Mouse (Mus musculus): Measurements from ENCODE around the gene Arid1b. TPM values are rescaled to one million over a fixed set of nuclear protein-coding genes. Genes with fewer than 3 reads are reported as not detected.

Gene Arid1b
- polyA plus RNA-seq, 1 experiment from 2014 or later: 8.7 TPM

DNA sequence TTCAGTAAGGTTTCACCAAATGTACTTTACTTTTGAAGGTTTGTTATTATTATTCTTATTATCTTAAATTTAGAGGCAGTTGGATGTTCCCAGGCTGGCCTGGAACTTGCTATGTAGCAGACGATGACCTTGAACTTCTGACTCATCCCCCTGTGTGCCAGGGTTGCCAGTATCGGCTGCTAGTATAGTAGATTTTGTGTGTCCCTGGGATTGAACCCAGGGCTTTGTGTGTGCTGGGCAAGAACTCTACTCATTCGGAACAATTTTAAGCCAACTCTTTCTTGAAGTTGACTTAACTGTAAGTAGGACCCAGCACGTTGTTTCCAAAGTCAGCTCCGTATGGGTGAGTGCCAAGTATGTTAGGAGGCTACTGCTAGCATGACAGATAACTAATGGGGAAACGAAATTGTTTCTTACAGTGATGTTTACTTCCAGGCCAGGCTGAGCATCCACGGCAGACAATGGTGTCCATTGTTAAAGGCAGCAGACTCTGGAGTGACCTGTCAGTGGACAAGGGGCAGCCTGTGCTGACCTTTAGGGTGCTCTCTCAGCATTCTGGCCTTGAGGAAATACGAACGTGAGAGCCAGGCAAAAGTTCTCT is 7.5 kb downstream of the Arid1b start:
- WGBS: 42% methylated on average over 9 of the region's 9 CpGs
- no peak for ATAC-seq (ENCODE audit: insufficient number of reproducible peaks, insufficient read depth, low FRiP score, low read depth)
- Histone ChIP-seq H3K9me3 (ENCODE audit: control insufficient read depth, low read length) (no peaks in the 10 kb centered on the region), H3K27ac (replicated peaks in 1 of 2; ENCODE audit: control insufficient read depth in 1 of 2, insufficient read depth in 1 of 2, low read depth in 2 of 2, low read length in 2 of 2) (no peak overlapping the region; a peak in 1 of 4 replicates), H3K9ac (ENCODE audit: low read length) (no peak overlapping the region), H3K27me3 (ENCODE audit: control insufficient read depth, insufficient read depth, low read length) (no peaks in the 10 kb centered on the region), H3K4me1 (ENCODE audit: control insufficient read depth in 2 of 2, insufficient read depth in 2 of 2, low read length in 2 of 2) (peaks cover 35 to 70% of the 10 kb centered on the region in 2 experiments), H3K4me3 (ENCODE audit: control insufficient read depth in 1 of 2, insufficient read depth in 1 of 2, low read depth in 1 of 2, low read length in 2 of 2) (no peak overlapping the region), H3K4me2 (ENCODE audit: low read length) (no peak overlapping the region), H3K36me3 (ENCODE audit: control insufficient read depth, insufficient read depth, low read length) (no peaks in the 10 kb centered on the region)

GRCm38 (mm10) chr17:5002937-5003508 is 8.9 kb downstream of the Arid1b start:
- no peaks in the 10 kb centered on the region for H3K27me3 ChIP-seq (ENCODE audit: control insufficient read depth, insufficient read depth, low read length)
- no peaks in the 10 kb centered on the region for H3K36me3 ChIP-seq (ENCODE audit: control insufficient read depth, insufficient read depth, low read length)
- no peak overlapping the region for H3K4me3 ChIP-seq (ENCODE audit: control insufficient read depth in 1 of 2, insufficient read depth in 1 of 2, low read depth in 1 of 2, low read length in 2 of 2)
- no peaks in the 10 kb centered on the region for H3K9me3 ChIP-seq (ENCODE audit: control insufficient read depth, low read length)
- peak overlapping the region; percentile 16; the same call in 1 of the 2 replicates for H3K9ac ChIP-seq (ENCODE audit: low read length)
- no peak for ATAC-seq (ENCODE audit: insufficient number of reproducible peaks, insufficient read depth, low FRiP score, low read depth)
- peak overlapping the region; percentile 38 for H3K4me2 ChIP-seq (ENCODE audit: low read length)
- H3K27ac ChIP-seq (replicated peaks in 1 of 2; ENCODE audit: control insufficient read depth in 1 of 2, insufficient read depth in 1 of 2, low read depth in 2 of 2, low read length in 2 of 2): no peak overlapping the region
- WGBS: 48% methylated on average over 10 of the region's 10 CpGs
- peaks cover 44 to 82% of the 10 kb centered on the region in 2 experiments for H3K4me1 ChIP-seq (ENCODE audit: control insufficient read depth in 2 of 2, insufficient read depth in 2 of 2, low read length in 2 of 2)

GRCm38 (mm10) chr17:5004266-5004665 is 10.1 kb downstream of the Arid1b start:
- no peak overlapping the region for H3K4me2 ChIP-seq (ENCODE audit: low read length)
- ATAC-seq (ENCODE audit: insufficient number of reproducible peaks, insufficient read depth, low FRiP score, low read depth): no peak

GRCm38 (mm10) chr17:5004706-5005105 is 10.6 kb downstream of the Arid1b start:
- Histone ChIP-seq H3K4me3 (ENCODE audit: control insufficient read depth in 1 of 2, insufficient read depth in 1 of 2, low read depth in 1 of 2, low read length in 2 of 2) (no peak overlapping the region), H3K4me1 (ENCODE audit: control insufficient read depth in 2 of 2, insufficient read depth in 2 of 2, low read length in 2 of 2) (peaks cover 56 to 92% of the 10 kb centered on the region in 2 experiments), H3K4me2 (ENCODE audit: low read length) (no peak overlapping the region), H3K27me3 (ENCODE audit: control insufficient read depth, insufficient read depth, low read length) (no peaks in the 10 kb centered on the region), H3K9ac (ENCODE audit: low read length) (no peak overlapping the region), H3K36me3 (ENCODE audit: control insufficient read depth, insufficient read depth, low read length) (no peaks in the 10 kb centered on the region), H3K27ac (replicated peaks in 1 of 2; ENCODE audit: control insufficient read depth in 1 of 2, insufficient read depth in 1 of 2, low read depth in 2 of 2, low read length in 2 of 2) (no peak overlapping the region), H3K9me3 (ENCODE audit: control insufficient read depth, low read length) (no peaks in the 10 kb centered on the region)
- WGBS: 69% methylated on average over 5 of the region's 5 CpGs
- no peak for ATAC-seq (ENCODE audit: insufficient number of reproducible peaks, insufficient read depth, low FRiP score, low read depth)

More at GRCm38 (mm10) chr17:5004266-5004665, 10.1 kb downstream of the Arid1b start:
- H3K27me3 ChIP-seq (ENCODE audit: control insufficient read depth, insufficient read depth, low read length): no peaks in the 10 kb centered on the region
- H3K4me3 ChIP-seq (ENCODE audit: control insufficient read depth in 1 of 2, insufficient read depth in 1 of 2, low read depth in 1 of 2, low read length in 2 of 2): no peak overlapping the region
- H3K27ac ChIP-seq (replicated peaks in 1 of 2; ENCODE audit: control insufficient read depth in 1 of 2, insufficient read depth in 1 of 2, low read depth in 2 of 2, low read length in 2 of 2): no peak overlapping the region
- 34% methylated on average over 8 of the region's 8 CpGs for WGBS
- H3K36me3 ChIP-seq (ENCODE audit: control insufficient read depth, insufficient read depth, low read length): no peaks in the 10 kb centered on the region
- no peak overlapping the region for H3K9ac ChIP-seq (ENCODE audit: low read length)
- peaks cover 54 to 88% of the 10 kb centered on the region in 2 experiments for H3K4me1 ChIP-seq (ENCODE audit: control insufficient read depth in 2 of 2, insufficient read depth in 2 of 2, low read length in 2 of 2)
- H3K9me3 ChIP-seq (ENCODE audit: control insufficient read depth, low read length): no peaks in the 10 kb centered on the region

- Histone ChIP-seq H3K27me3 (ENCODE audit: control insufficient read depth, insufficient read depth, low read length) (no peaks in the 10 kb centered on the region), H3K9me3 (ENCODE audit: control insufficient read depth, low read length) (no peaks in the 10 kb centered on the region), H3K27ac (replicated peaks in 1 of 2; ENCODE audit: control insufficient read depth in 1 of 2, insufficient read depth in 1 of 2, low read depth in 2 of 2, low read length in 2 of 2) (no peak overlapping the region), H3K4me2 (ENCODE audit: low read length) (no peak overlapping the region), H3K4me1 (ENCODE audit: control insufficient read depth in 2 of 2, insufficient read depth in 2 of 2, low read length in 2 of 2) (peaks cover 58 to 93% of the 10 kb centered on the region in 2 experiments), H3K36me3 (ENCODE audit: control insufficient read depth, insufficient read depth, low read length) (no peaks in the 10 kb centered on the region), H3K9ac (ENCODE audit: low read length) (no peak overlapping the region; the same call in 1 of the 2 replicates), H3K4me3 (ENCODE audit: control insufficient read depth in 1 of 2, insufficient read depth in 1 of 2, low read depth in 1 of 2, low read length in 2 of 2) (no peak overlapping the region)
- 59% methylated on average over 3 of the region's 3 CpGs for WGBS
- ATAC-seq (ENCODE audit: insufficient number of reproducible peaks, insufficient read depth, low FRiP score, low read depth): no peak
Measured at GRCm38 (mm10) chr17:5005285-5005684, 11.2 kb downstream of the Arid1b start.

DNA sequence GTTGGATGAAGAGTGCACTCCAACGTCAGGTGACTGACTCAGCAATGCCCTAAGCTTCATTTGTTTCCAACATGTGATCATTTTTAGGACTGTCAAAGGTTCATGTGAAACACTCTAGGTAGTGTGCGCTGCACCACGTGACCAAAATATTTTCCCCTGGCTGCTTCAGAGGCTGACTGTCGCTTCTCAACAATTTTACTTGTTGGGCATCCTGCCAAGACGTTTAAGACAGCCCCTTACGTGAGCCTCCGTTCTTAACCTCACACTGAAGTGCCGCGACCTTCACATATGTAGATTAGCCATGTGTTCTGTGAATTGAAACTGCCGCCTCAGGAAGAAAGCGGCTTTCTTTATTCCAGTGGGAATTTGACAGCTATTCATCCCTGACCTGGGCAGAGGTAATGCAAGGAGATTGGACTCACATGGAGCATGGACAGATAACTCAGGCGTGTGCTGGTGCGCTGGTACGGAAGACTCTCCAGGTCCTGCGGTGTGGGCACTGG is 13.1 kb downstream of the Arid1b start:
- Histone ChIP-seq H3K4me1 (ENCODE audit: control insufficient read depth in 2 of 2, insufficient read depth in 2 of 2, low read length in 2 of 2) (peaks cover 55 to 89% of the 10 kb centered on the region in 2 experiments), H3K9me3 (ENCODE audit: control insufficient read depth, low read length) (no peaks in the 10 kb centered on the region), H3K27ac (replicated peaks in 1 of 2; ENCODE audit: control insufficient read depth in 1 of 2, insufficient read depth in 1 of 2, low read depth in 2 of 2, low read length in 2 of 2) (no peak overlapping the region; a peak in 1 of 4 replicates), H3K4me3 (ENCODE audit: control insufficient read depth in 1 of 2, insufficient read depth in 1 of 2, low read depth in 1 of 2, low read length in 2 of 2) (peak overlapping the region; percentile 23 to 24; a peak in 3 of 4 replicates), H3K9ac (ENCODE audit: low read length) (peak overlapping the region; percentile 25), H3K36me3 (ENCODE audit: control insufficient read depth, insufficient read depth, low read length) (no peaks in the 10 kb centered on the region), H3K27me3 (ENCODE audit: control insufficient read depth, insufficient read depth, low read length) (no peaks in the 10 kb centered on the region), H3K4me2 (ENCODE audit: low read length) (peak overlapping the region; percentile 59)
- 12% methylated on average over 15 of the region's 15 CpGs for WGBS
- peak; percentile 35; the same call in 1 of the 2 replicates for ATAC-seq (ENCODE audit: insufficient number of reproducible peaks, insufficient read depth, low FRiP score, low read depth)

GRCm38 (mm10) chr17:5008236-5008635 is 14.1 kb downstream of the Arid1b start:
- Histone ChIP-seq H3K4me2 (ENCODE audit: low read length) (peak overlapping the region; percentile 23; the same call in 1 of the 2 replicates), H3K27me3 (ENCODE audit: control insufficient read depth, insufficient read depth, low read length) (no peaks in the 10 kb centered on the region), H3K9me3 (ENCODE audit: control insufficient read depth, low read length) (no peaks in the 10 kb centered on the region), H3K4me3 (ENCODE audit: control insufficient read depth in 1 of 2, insufficient read depth in 1 of 2, low read depth in 1 of 2, low read length in 2 of 2) (no peak overlapping the region), H3K9ac (ENCODE audit: low read length) (no peak overlapping the region; the same call in 1 of the 2 replicates), H3K27ac (replicated peaks in 1 of 2; ENCODE audit: control insufficient read depth in 1 of 2, insufficient read depth in 1 of 2, low read depth in 2 of 2, low read length in 2 of 2) (no peak overlapping the region), H3K4me1 (ENCODE audit: control insufficient read depth in 2 of 2, insufficient read depth in 2 of 2, low read length in 2 of 2) (peaks cover 54 to 86% of the 10 kb centered on the region in 2 experiments), H3K36me3 (ENCODE audit: control insufficient read depth, insufficient read depth, low read length) (no peaks in the 10 kb centered on the region)
- no peak for ATAC-seq (ENCODE audit: insufficient number of reproducible peaks, insufficient read depth, low FRiP score, low read depth)
- WGBS: 62% methylated on average over 10 of the region's 10 CpGs

All from heart, embryonic 14.5 days (tissue).